Mouse (Mus musculus) thymus, adult 2 months (tissue): Measurements from ENCODE around the gene Fyb.

Source experiments
- CTCF ChIP-seq: fragments of 200-500 bp; IDR thresholded peaks from 2 replicates; pipeline ENCODE4 v1.5.1; 2012; ENCODE audit warnings: mild to moderate bottlenecking, control low read depth, low read length, moderate library complexity, borderline replicate concordance; ENCODE audit not compliant: control insufficient read depth, poor library complexity, insufficient read depth; ENCODE audit errors: extremely low read depth
- POLR2A ChIP-seq: fragments of 200-500 bp; IDR thresholded peaks from 2 replicates; pipeline ENCODE4 v1.6.1; 2012; ENCODE audit warnings: mild to moderate bottlenecking, low read length, control low read depth, moderate library complexity; ENCODE audit not compliant: control insufficient read depth, poor library complexity, insufficient read depth; ENCODE audit errors: extremely low read depth

GRCm38 (mm10) chr15:6705351-6705901 is 182.8 kb downstream of the Fyb start:
- TF ChIP-seq CTCF (no peak), POLR2A (no peak)
